Mouse (Mus musculus) right cerebral cortex, postnatal 4 days (tissue): ENCODE results near the gene Trem1.

Source experiments
- DNase-seq: peaks from one replicate; pipeline ENCODE4 v3.0.0-alpha.2; 2022

The Trem1 gene

GRCm38 (mm10) chr17:48232518-48232917 is at the start of gene Trem1:
Gene Trem1 (plus strand): TSS chr17:48232768.
- no peak for DNase-seq

GRCm38 (mm10) chr17:48185252-48185651 is 47.3 kb upstream of the Trem1 start:
- no peak for DNase-seq

- no peak for DNase-seq
These were observed 40.2 kb upstream of the Trem1 start for GRCm38 (mm10) chr17:48192366-48192765.

- DNase-seq = no peak
These were observed 29.5 kb upstream of the Trem1 start for GRCm38 (mm10) chr17:48203086-48203485.

GRCm38 (mm10) chr17:48212596-48212995 is 20.0 kb upstream of the Trem1 start:
- DNase-seq = no peak

- no peak for DNase-seq
These were observed 19.1 kb upstream of the Trem1 start for GRCm38 (mm10) chr17:48213511-48213910.

GRCm38 (mm10) chr17:48215429-48215828 is 17.1 kb upstream of the Trem1 start:
- DNase-seq = no peak

GRCm38 (mm10) chr17:48230680-48231079 is 1.9 kb upstream of the Trem1 start:
- DNase-seq = no peak

GRCm38 (mm10) chr17:48233789-48234188 is 1.2 kb downstream of the Trem1 start:
- DNase-seq = no peak

- DNase-seq = no peak
These were observed 2.0 kb downstream of the Trem1 start for GRCm38 (mm10) chr17:48234550-48234949.

- DNase-seq = no peak
These were observed 3.3 kb downstream of the Trem1 start for GRCm38 (mm10) chr17:48235773-48236370.

GRCm38 (mm10) chr17:48237621-48238020 is 5.1 kb downstream of the Trem1 start:
- no peak for DNase-seq

GRCm38 (mm10) chr17:48247221-48247928 is 14.8 kb downstream of the Trem1 start, which contains the start of gene Trem3:
Gene Trem3 (plus strand): TSS chr17:48247777.
- DNase-seq = no peak

- DNase-seq = no peak
These were observed 16.5 kb downstream of the Trem1 start for GRCm38 (mm10) chr17:48249039-48249438.

- DNase-seq = no peak
These were observed 16.9 kb downstream of the Trem1 start for GRCm38 (mm10) chr17:48249501-48249900.

GRCm38 (mm10) chr17:48250631-48251030 is 18.1 kb downstream of the Trem1 start:
- DNase-seq = no peak

- no peak for DNase-seq
These were observed 24.0 kb downstream of the Trem1 start for GRCm38 (mm10) chr17:48256575-48256974.

- DNase-seq = no peak
These were observed 29.3 kb downstream of the Trem1 start for GRCm38 (mm10) chr17:48261868-48262267.

GRCm38 (mm10) chr17:48263741-48264362 is 31.3 kb downstream of the Trem1 start, which contains the start of gene Treml4:
Gene Treml4 (plus strand): TSS chr17:48264295.
- DNase-seq = no peak

GRCm38 (mm10) chr17:48264662-48265061 is 32.1 kb downstream of the Trem1 start:
- DNase-seq = no peak

- no peak for DNase-seq
These were observed 33.6 kb downstream of the Trem1 start for GRCm38 (mm10) chr17:48266138-48266537.

GRCm38 (mm10) chr17:48266610-48267304 is 34.2 kb downstream of the Trem1 start:
- DNase-seq = no peak

GRCm38 (mm10) chr17:48267591-48267990 is 35.0 kb downstream of the Trem1 start:
- DNase-seq = no peak
